Mouse (Mus musculus) adrenal gland, adult 2 months (tissue): ENCODE data around the gene Coq9. TPM values are rescaled to one million over a fixed set of nuclear protein-coding genes. Genes with fewer than 3 reads are reported as not detected.

Experiments used
- DNase-seq: peaks from one replicate; pipeline ENCODE4 v3.0.0; 2021
- long read RNA-seq: library from polyadenylated mRNA; stranded (forward); transcript quantifications from one replicate; pipeline ENCODE4 v2.0.0, GENCODE M21; 2021
- polyA plus RNA-seq: library from polyadenylated mRNA; depleted of rRNA; stranded (reverse); fragments of >200 nt; gene quantifications from 2 replicates; pipeline ENCODE4 v1.2.3, GENCODE M21; 2012; rRNA removed
- total RNA-seq, 2 experiments: library from RNA; stranded (reverse); gene quantifications; 2 replicates each; pipeline ENCODE4 v1.2.3; 2021

Coq9 gene
- total RNA-seq (100 to 1,000 TPM; 186 to 208 TPM), polyA plus RNA-seq (538 and 543 TPM in 2 replicates)
- long read RNA-seq, transcript Coq9-201 (9 exons, 1,789 nt): major isoform, 185 of 208 reads
- long read RNA-seq, partial matches to known transcripts: 15 of 208 reads
- long read RNA-seq, other reads (novel, unspliced or antisense): 2 of 208 reads

GRCm38 (mm10) chr8:94837662-94838574 is at the start of gene Coq9, which contains the start of gene Ciapin1:
TSS of gene Coq9 (plus strand) at chr8:94838321.
TSS of gene Ciapin1 (minus strand) at chr8:94838358.
- DNase-seq: peak; percentile 96

DNA sequence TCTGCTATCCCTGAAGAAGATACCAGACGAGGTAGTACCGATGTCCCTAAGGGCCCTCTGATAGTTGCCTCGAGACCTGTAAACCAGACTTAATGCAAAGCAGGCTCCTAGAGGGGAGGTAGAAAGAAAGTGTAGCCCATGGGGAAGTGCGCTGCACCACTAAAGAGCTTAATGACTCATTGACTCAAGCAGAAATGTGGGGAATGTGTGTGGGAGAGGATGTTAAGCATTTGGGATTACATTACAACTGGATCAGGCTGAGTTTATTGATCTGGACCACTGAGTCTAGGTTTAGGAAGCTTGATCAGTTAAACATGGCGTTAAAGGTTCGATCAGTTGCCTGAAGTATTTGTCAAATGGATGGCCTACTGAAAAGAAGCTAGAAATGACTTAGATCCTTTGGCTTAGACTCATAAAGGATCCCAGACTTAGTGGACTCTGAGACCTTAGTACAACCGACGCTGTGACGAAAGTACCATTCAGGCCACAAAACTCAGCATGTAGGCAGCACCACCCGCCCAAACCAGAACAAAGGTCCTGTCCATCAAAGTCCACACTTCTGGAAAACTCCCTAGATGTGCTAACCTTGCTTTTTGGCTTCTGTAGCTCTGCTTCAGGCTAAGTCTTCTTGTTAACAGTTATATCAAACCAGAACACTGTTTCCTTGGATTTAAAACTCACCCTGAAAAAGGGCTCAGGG is 48.7 kb upstream of the Coq9 start:
- no peak for DNase-seq

DNA sequence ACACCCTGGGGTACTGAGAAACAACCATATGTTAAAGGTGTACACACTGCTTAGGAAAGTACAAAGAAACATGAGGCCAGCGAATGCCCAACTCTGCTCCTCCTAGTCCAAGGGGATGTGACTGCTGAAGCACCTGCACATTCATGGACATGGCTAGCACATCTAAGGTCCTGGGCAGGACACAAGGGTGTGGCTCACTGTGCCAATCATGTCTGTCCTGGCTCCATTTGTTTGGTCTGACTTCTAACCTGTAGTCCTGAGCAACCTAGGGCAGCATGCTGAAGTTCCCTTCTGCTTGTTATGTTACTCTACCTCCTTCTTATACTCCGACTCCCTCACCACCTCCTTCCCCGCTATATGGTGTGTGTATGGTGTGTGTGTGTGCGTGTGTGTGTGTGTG is 43.8 kb upstream of the Coq9 start:
- DNase-seq: no peak

DNA sequence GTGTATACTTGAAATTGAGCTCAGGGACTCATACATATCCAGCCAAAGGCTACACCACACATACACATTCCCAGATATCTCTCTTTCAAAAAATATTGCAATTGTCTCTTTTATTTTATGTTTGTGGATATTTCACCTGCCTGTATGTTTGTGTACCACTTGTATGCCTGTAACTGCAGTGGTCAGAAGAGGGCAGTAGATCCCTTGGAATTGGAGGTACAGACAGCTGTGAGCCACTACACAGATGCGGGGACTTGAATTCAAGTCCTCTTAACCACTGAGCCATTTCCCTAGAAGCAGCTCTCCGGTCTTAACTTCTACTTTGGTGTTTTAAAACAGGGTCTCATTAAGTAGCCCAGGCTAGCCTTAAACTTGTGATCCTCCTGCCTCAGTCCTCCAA is 43.3 kb upstream of the Coq9 start:
- no peak for DNase-seq

GRCm38 (mm10) chr8:94800278-94800968 is 37.7 kb upstream of the Coq9 start:
- no peak for DNase-seq

DNA sequence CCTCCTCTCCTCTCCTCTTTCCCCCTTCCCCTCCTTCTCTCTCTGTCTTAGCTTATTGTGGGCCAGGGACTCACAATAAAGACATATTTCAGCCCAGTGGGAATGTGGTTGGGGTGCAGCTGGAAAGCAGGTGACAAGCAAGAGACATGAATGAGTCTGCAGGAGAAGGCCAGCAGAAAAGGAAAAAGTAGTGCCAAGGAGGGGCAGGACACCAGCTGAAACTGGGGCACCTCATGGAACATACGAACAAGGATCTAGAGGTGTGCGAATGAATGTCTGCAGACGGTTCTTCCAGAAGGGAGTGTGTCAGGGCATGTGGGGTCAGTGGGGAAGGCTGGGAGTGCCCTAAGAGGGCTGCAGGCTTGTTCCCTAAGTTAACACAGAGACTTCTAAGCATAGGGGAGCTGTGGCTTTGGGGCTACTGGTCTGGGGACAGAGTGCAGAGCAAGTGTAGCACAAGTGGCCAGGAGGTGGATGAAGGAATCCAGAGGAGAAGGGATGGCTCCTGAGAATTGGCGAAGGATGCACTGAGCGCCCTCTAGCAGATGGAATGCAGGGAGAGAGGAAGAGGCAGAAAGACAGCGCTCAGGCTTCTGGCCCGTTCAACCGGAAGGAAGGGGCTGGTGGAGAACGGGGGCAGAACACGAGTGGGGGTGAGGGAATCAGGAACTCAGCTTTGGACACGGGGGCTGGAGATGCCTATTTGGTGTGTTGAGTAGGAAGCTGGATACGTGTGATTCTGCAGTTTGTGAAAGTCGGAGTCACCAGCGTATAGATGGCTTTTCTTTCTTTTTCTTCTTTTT is 36.6 kb upstream of the Coq9 start:
- DNase-seq: no peak

GRCm38 (mm10) chr8:94802375-94802774 is 35.7 kb upstream of the Coq9 start:
- no peak for DNase-seq

DNA sequence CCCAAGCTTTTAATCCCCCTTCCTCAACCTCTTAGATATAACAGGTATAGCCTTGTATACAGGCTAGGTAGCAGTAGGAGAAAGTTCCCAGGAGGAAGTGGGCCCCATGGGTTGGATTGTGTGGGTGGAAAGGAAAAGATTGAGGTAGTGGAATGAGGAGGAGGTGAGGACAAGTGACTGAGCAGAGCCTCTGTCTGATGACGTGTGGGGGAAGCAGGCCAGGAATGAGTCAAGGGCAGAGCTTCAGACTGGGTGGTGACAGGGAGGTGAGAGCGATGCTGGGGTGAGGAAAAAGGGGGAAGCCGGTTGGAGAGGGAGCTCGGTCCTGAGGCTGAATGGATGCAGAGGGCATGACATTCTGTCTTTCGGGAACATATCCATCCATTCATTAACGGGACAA is 34.6 kb upstream of the Coq9 start:
- peak; percentile 76 for DNase-seq

- DNase-seq: no peak
Observed at GRCm38 (mm10) chr8:94804546-94805340, 33.4 kb upstream of the Coq9 start.

DNA sequence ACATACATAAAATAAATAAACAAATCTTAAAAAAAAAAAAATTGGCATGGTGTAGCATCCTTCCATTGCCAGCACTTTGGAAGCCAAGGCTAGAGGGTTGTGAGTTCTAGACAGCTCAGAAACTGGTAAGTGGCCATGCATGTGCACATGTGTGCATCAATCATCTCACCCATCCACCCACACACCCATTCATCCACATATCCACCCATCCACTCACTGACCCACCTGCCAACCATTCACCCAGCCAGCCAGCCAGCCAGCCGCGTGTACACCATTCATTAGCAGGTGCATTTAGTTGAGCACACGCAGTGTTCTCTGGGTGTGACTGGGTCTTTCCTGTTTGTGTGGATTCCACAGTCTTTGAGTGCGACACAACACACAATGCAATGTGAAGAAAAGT is 32.3 kb upstream of the Coq9 start:
- DNase-seq: no peak

DNA sequence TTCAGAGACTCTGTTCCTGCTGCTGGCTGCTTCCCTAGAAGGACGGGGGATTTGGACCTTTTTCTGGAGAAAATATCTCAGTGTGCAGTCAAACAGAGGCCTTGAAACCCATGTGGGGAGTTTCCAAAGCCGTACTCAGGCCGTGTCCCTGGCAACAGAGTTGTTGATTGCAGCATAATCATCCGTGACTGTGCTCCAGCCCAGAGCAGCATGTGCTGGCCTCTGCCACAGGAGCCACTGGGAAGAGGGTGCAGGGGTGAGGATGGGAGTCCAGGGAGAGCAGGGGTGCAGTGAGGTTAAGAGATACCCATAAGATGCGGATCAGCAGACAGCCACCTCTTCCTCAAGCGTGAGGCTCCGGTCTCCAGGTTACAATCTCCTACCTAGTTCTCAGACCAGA is 30.6 kb upstream of the Coq9 start:
- DNase-seq: peak; percentile 86

- DNase-seq: no peak
Observed at GRCm38 (mm10) chr8:94808372-94808771, 29.7 kb upstream of the Coq9 start.

DNA sequence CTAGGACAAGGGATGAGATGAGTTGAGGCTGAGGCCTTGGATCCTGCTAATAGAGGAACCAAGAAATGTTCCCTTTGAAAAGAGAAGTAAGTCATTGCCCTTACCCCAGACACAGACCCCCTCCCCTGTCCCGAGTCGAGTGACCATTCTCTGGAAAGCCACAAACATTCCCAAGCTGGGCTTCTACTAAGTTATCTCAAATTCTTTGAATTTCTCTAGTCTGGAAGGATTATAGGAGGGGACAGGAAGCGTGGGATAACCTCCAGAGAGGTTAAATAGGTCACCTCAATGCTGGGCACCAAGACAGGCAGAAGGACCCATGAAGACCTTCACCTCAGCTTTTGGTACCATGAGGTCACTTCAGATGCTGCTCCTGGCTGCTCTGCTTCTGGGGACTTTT is 28.0 kb upstream of the Coq9 start, which contains the start of gene Ccl17:
Gene Ccl17 (plus strand): TSS at position 301 of the 400 bp plus-strand sequence.
- no peak for DNase-seq

GRCm38 (mm10) chr8:94810855-94811254 is 27.3 kb upstream of the Coq9 start:
- no peak for DNase-seq

DNA sequence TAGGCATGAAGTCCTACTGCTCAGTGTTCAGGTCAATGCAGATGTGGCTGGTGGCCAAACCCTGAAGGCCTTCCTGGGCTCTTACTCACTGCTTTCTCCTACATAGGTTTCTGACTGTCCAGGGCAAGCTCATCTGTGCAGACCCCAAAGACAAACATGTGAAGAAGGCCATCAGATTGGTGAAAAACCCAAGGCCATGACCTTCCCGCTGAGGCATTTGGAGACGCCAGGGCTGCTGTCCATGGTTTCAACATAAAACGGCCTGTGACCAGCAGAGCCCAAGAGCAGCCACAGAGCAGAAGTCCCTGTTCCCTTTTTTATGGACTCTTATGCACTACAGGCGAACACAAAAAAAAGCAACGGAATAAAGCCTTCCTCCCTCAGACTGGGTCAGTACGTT is 26.5 kb upstream of the Coq9 start:
- DNase-seq: peak; percentile 74

DNA sequence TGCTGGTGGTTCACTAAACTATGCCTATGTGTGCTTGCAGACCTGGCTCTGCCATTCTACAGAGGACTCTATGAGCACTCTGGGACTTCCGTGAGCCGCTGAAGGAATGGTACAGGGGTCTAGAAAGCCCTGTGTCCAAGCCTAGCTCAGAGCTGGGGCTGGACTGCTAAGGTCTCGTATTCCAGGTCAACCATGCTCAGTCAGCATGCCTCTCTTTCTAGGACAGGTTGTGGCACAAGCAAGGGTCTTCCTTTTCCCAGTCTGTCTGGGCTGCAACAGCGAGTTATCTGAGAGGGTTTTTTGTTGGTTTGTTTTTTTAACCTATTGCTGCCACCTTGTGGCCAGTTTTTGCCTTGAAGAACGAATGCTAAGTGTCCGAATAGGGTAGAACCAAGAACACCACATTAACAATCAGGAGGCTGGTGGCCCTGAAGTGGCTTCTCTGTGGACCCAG is 25.4 kb upstream of the Coq9 start:
- peak; percentile 81 for DNase-seq

- no peak for DNase-seq
Observed at GRCm38 (mm10) chr8:94814556-94814955, 23.6 kb upstream of the Coq9 start.

DNA sequence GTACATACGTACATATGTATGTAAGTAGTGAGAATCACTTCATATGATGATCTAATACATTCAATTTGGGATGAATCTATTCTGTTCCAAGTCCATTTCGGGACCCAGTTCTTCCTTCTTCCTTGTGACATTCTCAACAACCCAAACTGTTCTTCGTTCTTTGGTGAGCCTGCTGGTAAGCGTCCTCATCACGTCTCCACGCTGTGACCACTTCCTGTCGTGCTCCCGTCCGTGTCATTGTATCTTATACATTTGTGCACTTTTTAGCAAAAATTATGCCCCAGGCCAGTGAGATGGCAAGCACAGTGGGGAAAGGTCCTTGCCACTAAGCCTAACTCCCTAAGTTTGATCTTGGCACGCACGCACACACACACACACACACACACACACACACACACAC is 20.2 kb upstream of the Coq9 start:
- DNase-seq: no peak

- no peak for DNase-seq
Observed at GRCm38 (mm10) chr8:94819671-94820179, 18.4 kb upstream of the Coq9 start.

DNA sequence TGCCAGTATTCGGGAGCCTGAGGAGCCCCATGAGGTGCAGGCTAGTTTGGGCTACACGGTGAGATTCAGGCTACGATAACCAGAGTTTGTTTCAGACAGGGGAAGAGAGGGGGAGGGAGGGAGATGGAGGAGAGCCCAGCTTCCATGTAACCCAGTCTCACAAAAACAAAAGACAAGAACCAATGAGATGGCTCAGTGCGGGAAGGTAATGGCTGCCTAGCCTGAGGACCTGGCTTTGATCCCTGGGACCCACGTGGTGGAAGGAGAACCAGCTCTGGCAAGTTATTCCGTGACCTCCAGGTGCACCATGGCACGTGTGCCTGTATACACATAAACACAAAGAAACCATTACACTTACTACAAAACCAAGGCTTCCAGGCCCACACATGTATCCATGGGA is 17.6 kb upstream of the Coq9 start:
- no peak for DNase-seq
